Mouse (Mus musculus) ES-E14 (cell line): ENCODE measurements at regions not wholly inside any gene's neighbourhood (a gene's known extent, or its start where the extent isn't known, plus 50 kb on each side); places are given as distances from the start of the nearest gene placed in this dataset.

Source experiments
- DNase-seq: peaks from one replicate; pipeline ENCODE4 v3.0.0-alpha.2; 2013; ENCODE audit warnings: low read depth, low spot score
- H3K27ac ChIP-seq: 2 replicates; pipeline ENCODE4 v1.5.1; 2012; ENCODE audit warnings: low read depth, mild to moderate bottlenecking, low read length, moderate library complexity, mixed read lengths; ENCODE audit not compliant: poor library complexity, insufficient read depth, severe bottlenecking
- H3K36me3 ChIP-seq: 2 replicates; pipeline ENCODE4 v1.6.1; 2012; ENCODE audit warnings: mild to moderate bottlenecking, low read length, moderate library complexity, mixed read lengths; ENCODE audit not compliant: control insufficient read depth, poor library complexity, insufficient read depth, severe bottlenecking
- H3K4me1 ChIP-seq, 2 experiments: fragments of 150-350 bp in 1 of 2; sonication (generic) in 1 of 2; 2 replicates each; pipeline ENCODE4 v1.6.1; 2012; ENCODE audit warnings: low read length in 2 of 2, mild to moderate bottlenecking in 1 of 2, mixed read lengths in 1 of 2; ENCODE audit not compliant: control insufficient read depth in 2 of 2, insufficient read depth in 2 of 2, poor library complexity in 1 of 2
- H3K4me3 ChIP-seq, 2 experiments: fragments of 150-350 bp in 1 of 2; sonication (generic) in 1 of 2; 2 replicates each; pipeline ENCODE4 v1.5.1; 2012; ENCODE audit warnings: low read length in 2 of 2, low read depth in 1 of 2, mild to moderate bottlenecking in 1 of 2, mixed read lengths in 1 of 2; ENCODE audit not compliant: insufficient read depth in 1 of 2, poor library complexity in 1 of 2, severe bottlenecking in 1 of 2
- H3K9ac ChIP-seq: 2 replicates; pipeline ENCODE4 v1.6.1; 2012; ENCODE audit warnings: low read depth, mild to moderate bottlenecking, low read length, mixed read lengths; ENCODE audit not compliant: poor library complexity, insufficient read depth, severe bottlenecking
- H3K9me3 ChIP-seq: fragments of 150-350 bp; sonication (generic); 2 replicates; pipeline ENCODE4 v1.6.1; 2012; ENCODE audit warnings: low read depth, mild to moderate bottlenecking, low read length; ENCODE audit not compliant: control insufficient read depth, insufficient read depth
- CHD2 ChIP-seq: IDR thresholded peaks from 2 replicates; pipeline ENCODE4 v1.6.1; 2014; ENCODE audit warnings: mild to moderate bottlenecking, low read depth, low read length, inconsistent platforms
- HCFC1 ChIP-seq: IDR thresholded peaks from 2 replicates; pipeline ENCODE4 v1.6.1; 2012; ENCODE audit warnings: low read length, inconsistent platforms, borderline replicate concordance; ENCODE audit not compliant: insufficient read depth
- MAFK ChIP-seq: IDR thresholded peaks from 2 replicates; pipeline ENCODE4 v1.6.1; 2014; ENCODE audit warnings: mild to moderate bottlenecking, low read depth, low read length, inconsistent platforms; ENCODE audit not compliant: insufficient read depth
- ZC3H11A ChIP-seq: IDR thresholded peaks from 2 replicates; pipeline ENCODE4 v1.6.1; 2012; ENCODE audit warnings: low read depth, mild to moderate bottlenecking, inconsistent platforms, low read length, borderline replicate concordance
- ZNF384 ChIP-seq: IDR thresholded peaks from 2 replicates; pipeline ENCODE4 v1.6.1; 2012; ENCODE audit warnings: low read depth, low read length, inconsistent platforms
- in situ Hi-C, 2 experiments: fragments of 600-800 bp; cut with MboI; formaldehyde crosslinking; loops; one replicate each; pipeline ENCODE4 v1.15.1; 2025; ENCODE audit warnings: low sequenced_read_pairs in 2 of 2, inconsistent platforms in 1 of 2; ENCODE audit not compliant: unreplicated experiment in 2 of 2

- Histone ChIP-seq H3K9me3 (no peaks in the 10 kb centered on the region), H3K4me3 (no peak overlapping the region), H3K4me1 (peaks cover 2% of the 10 kb centered on the region in 2 experiments; a peak in 1 of 4 replicates), H3K27ac (no peak overlapping the region), H3K36me3 (no peaks in the 10 kb centered on the region), H3K9ac (no peak overlapping the region)
- TF ChIP-seq ZC3H11A (no peak), CHD2 (no peak), ZNF384 (no peak; the same call in 1 of the 2 replicates), HCFC1 (no peak), MAFK (no peak)
- no peak for DNase-seq
- in situ Hi-C loops = no loop called here
Measured at GRCm38 (mm10) chr19:56232269-56232668, 54.7 kb upstream of the Habp2 start.

DNA sequence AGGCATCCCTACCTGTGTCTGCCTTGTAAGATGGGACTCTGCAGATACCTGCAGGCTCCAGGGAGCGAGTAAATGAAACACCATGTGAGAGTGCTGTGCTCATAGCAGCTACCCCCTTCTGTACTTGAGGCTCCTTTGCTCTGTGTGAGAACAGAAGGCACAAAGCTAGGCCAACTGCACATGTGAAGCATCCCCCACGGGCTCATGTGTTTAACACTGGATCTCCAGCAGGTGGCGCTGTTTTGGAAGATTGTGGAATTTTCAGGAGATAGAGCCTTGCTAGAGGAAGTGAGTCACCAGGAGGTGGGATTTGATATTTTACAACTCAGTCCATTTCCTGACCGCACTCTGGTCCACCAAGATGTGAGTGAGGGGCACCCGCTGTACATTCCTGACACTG is 54.0 kb upstream of the Habp2 start:
- in situ Hi-C loops = no loop called here
- Histone ChIP-seq H3K9ac (no peak overlapping the region), H3K36me3 (no peaks in the 10 kb centered on the region), H3K4me1 (peaks cover 2% of the 10 kb centered on the region in 2 experiments; a peak in 1 of 4 replicates), H3K9me3 (no peaks in the 10 kb centered on the region), H3K27ac (no peak overlapping the region), H3K4me3 (no peak overlapping the region)
- TF ChIP-seq MAFK = no peak
- DNase-seq = no peak

DNA sequence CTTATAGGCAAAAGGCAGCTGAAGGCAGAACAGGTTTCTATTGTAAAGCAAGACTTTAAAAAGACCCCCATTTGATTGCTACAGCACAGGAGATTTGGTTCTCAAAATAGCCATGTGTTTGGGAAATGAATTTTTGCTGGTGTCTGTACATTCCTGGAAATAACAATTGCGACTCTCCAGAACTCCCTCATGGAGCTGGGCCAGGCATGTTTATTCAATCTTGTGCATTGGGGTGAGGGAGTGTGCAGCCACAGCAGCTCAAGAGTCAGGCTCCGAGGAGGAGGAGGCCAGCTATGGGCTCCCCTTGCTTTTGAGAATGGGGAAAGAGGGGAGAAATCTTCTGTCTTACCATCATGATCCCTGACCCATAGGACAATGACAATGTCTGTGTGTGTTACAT is 51.9 kb upstream of the Habp2 start:
- Histone ChIP-seq H3K9me3 (no peaks in the 10 kb centered on the region), H3K9ac (no peak overlapping the region), H3K4me1 (peaks cover 2% of the 10 kb centered on the region in 2 experiments; a peak in 1 of 4 replicates), H3K36me3 (no peaks in the 10 kb centered on the region), H3K4me3 (no peak overlapping the region), H3K27ac (no peak overlapping the region)
- DNase-seq = no peak
- in situ Hi-C loops = no loop called here
- TF ChIP-seq ZC3H11A (no peak), CHD2 (no peak)
